Comparison of ENCODE assay signal across 8 mouse cellular contexts in the genomic region with DNA sequence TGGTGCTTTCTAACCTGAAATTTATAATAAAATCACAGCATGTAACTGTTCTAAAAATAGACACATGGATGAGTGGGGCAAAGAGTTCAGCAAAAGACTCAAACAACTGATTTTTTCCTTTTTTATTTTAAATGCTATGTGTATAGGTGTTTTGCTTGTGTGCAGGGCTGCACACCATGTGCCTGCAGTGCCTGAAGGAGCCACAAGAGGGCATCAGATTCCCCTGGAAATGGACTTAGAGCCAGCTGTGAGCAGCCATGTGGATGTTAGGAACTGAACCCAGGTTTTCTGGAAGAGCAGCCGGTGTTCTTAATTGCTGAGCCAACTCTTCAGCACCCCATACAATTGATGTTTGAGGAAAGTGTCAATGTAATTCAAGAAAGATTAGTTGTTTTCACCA. TPM values are rescaled to one million over a fixed set of nuclear protein-coding genes. Genes with fewer than 3 reads are reported as not detected.
DNase-seq lines count a peak whose midpoint lies in the region; ATAC-seq lines count a peak whose summit lies in the region.

No protein-coding gene starts in this region.

- no peaks in the 10 kb centered on the region for H3K4me1 ChIP-seq in forebrain, embryonic 14.5 days (ENCODE audit: control insufficient read depth, insufficient read depth, low read length)
- no peaks in the 10 kb centered on the region for H3K4me1 ChIP-seq in forebrain, embryonic 12.5 days
- no peaks in the 10 kb centered on the region for H3K4me1 ChIP-seq in midbrain, embryonic 11.5 days (ENCODE audit: control insufficient read depth, insufficient read depth, low read length)
- H3K4me1 ChIP-seq in midbrain, embryonic 15.5 days = no peaks in the 10 kb centered on the region

- H3K4me3 ChIP-seq in forebrain, embryonic 14.5 days (ENCODE audit: low read depth, low read length) = no peak overlapping the region
- H3K4me3 ChIP-seq in forebrain, embryonic 12.5 days (replicated peaks) = no peak overlapping the region
- H3K4me3 ChIP-seq in midbrain, embryonic 11.5 days (ENCODE audit: low read depth, low read length) = no peak overlapping the region
- no peak overlapping the region for H3K4me3 ChIP-seq in midbrain, embryonic 15.5 days

- peak; percentile 10 for DNase-seq in forebrain, embryonic 14.5 days (ENCODE audit: low spot score)
- DNase-seq in midbrain, embryonic 11.5 days (ENCODE audit: low spot score, missing footprints) = peak; percentile 90
- peak; percentile 8 for DNase-seq in embryo, embryonic 11.5 days (ENCODE audit: low read depth, low spot score)
- peak; percentile 16 for DNase-seq in retina, embryonic 14.5 days (ENCODE audit: low spot score)
- DNase-seq in Muller cell, postnatal 12 days (ENCODE audit: inconsistent ontology term) = no peak
- no peak for DNase-seq in left cerebral cortex, adult 18-20 months (ENCODE audit: low spot score in 2 of 2)

- no peaks in the 10 kb centered on the region for H3K36me3 ChIP-seq in forebrain, embryonic 14.5 days (ENCODE audit: control insufficient read depth, insufficient read depth, low read length)
- no peaks in the 10 kb centered on the region for H3K36me3 ChIP-seq in forebrain, embryonic 12.5 days (replicated peaks)
- no peaks in the 10 kb centered on the region for H3K36me3 ChIP-seq in midbrain, embryonic 11.5 days (ENCODE audit: control insufficient read depth, insufficient read depth, low read length)
- H3K36me3 ChIP-seq in midbrain, embryonic 15.5 days (replicated peaks) = peaks cover 17% of the 10 kb centered on the region; the same call in 1 of the 2 replicates

- no peak overlapping the region for H3K9ac ChIP-seq in forebrain, embryonic 14.5 days (ENCODE audit: low read length)
- H3K9ac ChIP-seq in forebrain, embryonic 12.5 days = no peak overlapping the region
- no peak overlapping the region for H3K9ac ChIP-seq in midbrain, embryonic 11.5 days (ENCODE audit: low read length)
- no peak overlapping the region for H3K9ac ChIP-seq in midbrain, embryonic 15.5 days

- no peak overlapping the region for H3K4me2 ChIP-seq in forebrain, embryonic 14.5 days (ENCODE audit: low read length)
- no peak overlapping the region for H3K4me2 ChIP-seq in forebrain, embryonic 12.5 days
- H3K4me2 ChIP-seq in midbrain, embryonic 11.5 days = no peak overlapping the region
- H3K4me2 ChIP-seq in midbrain, embryonic 15.5 days = no peak overlapping the region

- H3K27ac ChIP-seq in forebrain, embryonic 14.5 days (ENCODE audit: low read depth, low read length) = no peak overlapping the region
- H3K27ac ChIP-seq in forebrain, embryonic 12.5 days = no peak overlapping the region
- H3K27ac ChIP-seq in midbrain, embryonic 11.5 days (ENCODE audit: low read depth, low read length) = no peak overlapping the region
- H3K27ac ChIP-seq in midbrain, embryonic 15.5 days = no peak overlapping the region

- ATAC-seq in forebrain, embryonic 14.5 days = no peak
- no peak for ATAC-seq in forebrain, embryonic 12.5 days (ENCODE audit: low FRiP score)
- no peak for ATAC-seq in midbrain, embryonic 11.5 days (ENCODE audit: low FRiP score)
- no peak for ATAC-seq in midbrain, embryonic 15.5 days (replicated peaks)

- H3K9me3 ChIP-seq in forebrain, embryonic 14.5 days (replicated peaks; ENCODE audit: control insufficient read depth, low read length) = peaks cover 4% of the 10 kb centered on the region; the same call in 1 of the 2 replicates
- H3K9me3 ChIP-seq in forebrain, embryonic 12.5 days = no peaks in the 10 kb centered on the region
- H3K9me3 ChIP-seq in midbrain, embryonic 11.5 days (ENCODE audit: control insufficient read depth, low read length) = no peaks in the 10 kb centered on the region
- H3K9me3 ChIP-seq in midbrain, embryonic 15.5 days = no peaks in the 10 kb centered on the region

- H3K27me3 ChIP-seq in forebrain, embryonic 14.5 days (replicated peaks; ENCODE audit: control insufficient read depth, insufficient read depth, low read length) = no peaks in the 10 kb centered on the region
- no peaks in the 10 kb centered on the region for H3K27me3 ChIP-seq in forebrain, embryonic 12.5 days
- H3K27me3 ChIP-seq in midbrain, embryonic 11.5 days (ENCODE audit: control insufficient read depth, insufficient read depth, low read length) = no peaks in the 10 kb centered on the region
- H3K27me3 ChIP-seq in midbrain, embryonic 15.5 days (replicated peaks) = no peaks in the 10 kb centered on the region

- 92% methylated on average over 1 of the region's 1 CpGs for WGBS in forebrain, embryonic 14.5 days
- WGBS in forebrain, embryonic 12.5 days = 85% methylated on average over 1 of the region's 1 CpGs
- WGBS in midbrain, embryonic 11.5 days = 87% methylated on average over 1 of the region's 1 CpGs
- WGBS in midbrain, embryonic 15.5 days = 93% methylated on average over 1 of the region's 1 CpGs

RNA-seq across cellular contexts. Expression of a gene that starts 25.0 kb away (rescaled TPM):
- 14.0 and 14.4 TPM in 2 replicates for polyA plus RNA-seq in forebrain, embryonic 14.5 days (2014; fragmentation: Nextera tagmentation; extraction: Ambion mirVana)
- polyA plus RNA-seq in forebrain, embryonic 12.5 days (2016; fragmentation: Nextera tagmentation; extraction: Ambion mirVana) = 11.8 and 13.4 TPM in 2 replicates
- 8.8 and 10.4 TPM in 2 replicates for polyA plus RNA-seq in midbrain, embryonic 11.5 days (2014; fragmentation: Nextera tagmentation; extraction: Ambion mirVana)
- polyA plus RNA-seq in midbrain, embryonic 15.5 days (2015; fragmentation: Nextera tagmentation; extraction: Ambion mirVana) = 23.2 and 23.8 TPM in 2 replicates
- 10 to 100 TPM; 18.3 to 18.5 TPM for total RNA-seq in left cerebral cortex, adult 18-20 months (2021)

RNA-seq across cellular contexts. Expression of a gene that starts 31.9 kb away (rescaled TPM):
- polyA plus RNA-seq in forebrain, embryonic 14.5 days (2014; fragmentation: Nextera tagmentation; extraction: Ambion mirVana) = 17.1 and 23.0 TPM in 2 replicates
- polyA plus RNA-seq in forebrain, embryonic 12.5 days (2016; fragmentation: Nextera tagmentation; extraction: Ambion mirVana) = 19.5 and 21.0 TPM in 2 replicates
- 21.6 and 22.1 TPM in 2 replicates for polyA plus RNA-seq in midbrain, embryonic 11.5 days (2014; fragmentation: Nextera tagmentation; extraction: Ambion mirVana)
- 20.8 and 22.2 TPM in 2 replicates for polyA plus RNA-seq in midbrain, embryonic 15.5 days (2015; fragmentation: Nextera tagmentation; extraction: Ambion mirVana)
- 1 to 10 TPM; 5.5 to 6.1 TPM for total RNA-seq in left cerebral cortex, adult 18-20 months (2021)

RNA-seq across cellular contexts. Expression of a gene that starts 32.2 kb away (rescaled TPM):
- 0.30 and 0.38 TPM in 2 replicates for polyA plus RNA-seq in forebrain, embryonic 14.5 days (2014; fragmentation: Nextera tagmentation; extraction: Ambion mirVana)
- 0.31 TPM in 1 of 2 replicates, not detected in the other for polyA plus RNA-seq in forebrain, embryonic 12.5 days (2016; fragmentation: Nextera tagmentation; extraction: Ambion mirVana)
- 0.41 TPM in 1 of 2 replicates, not detected in the other for polyA plus RNA-seq in midbrain, embryonic 11.5 days (2014; fragmentation: Nextera tagmentation; extraction: Ambion mirVana)
- 0.18 and 0.63 TPM in 2 replicates for polyA plus RNA-seq in midbrain, embryonic 15.5 days (2015; fragmentation: Nextera tagmentation; extraction: Ambion mirVana)
- total RNA-seq in left cerebral cortex, adult 18-20 months (2021) = under 1 TPM; 0.49 to 0.61 TPM

Comparison
In these comparisons a context has a peak if more than half of its experiments do, and no peak if none do; other contexts are left out.
1. DNase-seq: peak in forebrain, embryonic 14.5 days (single experiment), midbrain, embryonic 11.5 days (single experiment), embryo, embryonic 11.5 days (single experiment) and retina, embryonic 14.5 days (single experiment); none in Muller cell, postnatal 12 days (single experiment) and left cerebral cortex, adult 18-20 months (0 of 2).